Mouse (Mus musculus): Measurements from ENCODE around the gene Vmn1r87.
"Not testable (repeated sequence)": the region's sequence is repeated elsewhere in the genome, so short reads cannot be mapped to it uniquely, and the experiment has no call there.

Gene Vmn1r87

GRCm38 (mm10) chr7:13140057-13140456 is at the start of gene Vmn1r87:
Vmn1r87 (minus strand) TSS chr7:13140157.
- no peak for DNase-seq (ENCODE audit: low spot score in 2 of 2)

- no peak for DNase-seq (ENCODE audit: low spot score in 2 of 2)
Observed at GRCm38 (mm10) chr7:13159268-13159667, 19.3 kb upstream of the Vmn1r87 start, which contains the start of gene Vmn1r88. Vmn1r88 (plus strand) TSS chr7:13159568.

GRCm38 (mm10) chr7:13137340-13137739 is 2.6 kb downstream of the Vmn1r87 start:
- DNase-seq (ENCODE audit: low spot score in 2 of 2) = no peak

GRCm38 (mm10) chr7:13131856-13132255 is 8.1 kb downstream of the Vmn1r87 start:
- no peak for DNase-seq (ENCODE audit: low spot score in 2 of 2)

- DNase-seq (ENCODE audit: low spot score in 2 of 2) = not testable (repeated sequence)
Observed at GRCm38 (mm10) chr7:13123554-13124153, 16.3 kb downstream of the Vmn1r87 start.

- no peak for DNase-seq (ENCODE audit: low spot score in 2 of 2)
Observed at GRCm38 (mm10) chr7:13119817-13120216, 20.1 kb downstream of the Vmn1r87 start, which contains the start of gene Vmn1r86. Vmn1r86 (minus strand) TSS chr7:13119917.

GRCm38 (mm10) chr7:13095073-13095472 is 44.9 kb downstream of the Vmn1r87 start, which contains the start of gene Vmn1r85:
Vmn1r85 (minus strand) TSS chr7:13095173.
- no peak for DNase-seq (ENCODE audit: low spot score in 2 of 2)

Data from urinary bladder, postnatal 4 days (tissue).